Mouse (Mus musculus): Measurements from ENCODE around the gene Olfr550.
A peak's percentile ranks its signal among the peaks of the same experiment; 100 is the strongest.
"Not testable (repeated sequence)": the region's sequence is repeated elsewhere in the genome, so short reads cannot be mapped to it uniquely, and the experiment has no call there.

Gene Olfr550

GRCm38 (mm10) chr7:102571142-102571541 is at the start of gene Olfr550:
Olfr550 (plus strand) TSS chr7:102571442.
- DNase-seq = no peak

GRCm38 (mm10) chr7:102529052-102529451 is 42.2 kb upstream of the Olfr550 start:
- no peak for DNase-seq

GRCm38 (mm10) chr7:102534449-102534848 is 36.8 kb upstream of the Olfr550 start, which contains the start of gene Olfr547:
Olfr547 (plus strand) TSS chr7:102534749.
- no peak for DNase-seq

- no peak for DNase-seq
Measured at GRCm38 (mm10) chr7:102540596-102540995, 30.6 kb upstream of the Olfr550 start, which contains the start of gene Olfr548-ps1. Olfr548-ps1 (plus strand) TSS chr7:102540896.

GRCm38 (mm10) chr7:102541251-102541650 is 30.0 kb upstream of the Olfr550 start:
- no peak for DNase-seq

GRCm38 (mm10) chr7:102549570-102549969 is 21.7 kb upstream of the Olfr550 start, which contains the start of gene Olfr549:
Olfr549 (plus strand) TSS chr7:102549870.
- DNase-seq = no peak

- DNase-seq = no peak
Measured at GRCm38 (mm10) chr7:102553279-102553678, 18.0 kb upstream of the Olfr550 start.

- peak; percentile 83 for DNase-seq
Measured at GRCm38 (mm10) chr7:102564999-102565997, 5.9 kb upstream of the Olfr550 start, which contains the start of gene Trim21. Trim21 (minus strand) TSS chr7:102565486.

GRCm38 (mm10) chr7:102566219-102566618 is 5.0 kb upstream of the Olfr550 start:
- no peak for DNase-seq

- no peak for DNase-seq
Measured at GRCm38 (mm10) chr7:102573174-102573830, 2.1 kb downstream of the Olfr550 start.

GRCm38 (mm10) chr7:102575998-102576397 is 4.8 kb downstream of the Olfr550 start:
- DNase-seq = no peak

- no peak for DNase-seq
Measured at GRCm38 (mm10) chr7:102591786-102592185, 20.5 kb downstream of the Olfr550 start, which contains the start of gene Olfr551. Olfr551 (minus strand) TSS chr7:102591886.

- DNase-seq = no peak
Measured at GRCm38 (mm10) chr7:102597378-102598031, 26.3 kb downstream of the Olfr550 start, which contains the start of gene Olfr552. Olfr552 (plus strand) TSS chr7:102597770.

- DNase-seq = no peak
Measured at GRCm38 (mm10) chr7:102618118-102618517, 46.9 kb downstream of the Olfr550 start, which contains the start of gene Olfr553. Olfr553 (minus strand) TSS chr7:102618218.

- no peak for DNase-seq
Measured at GRCm38 (mm10) chr7:102619608-102620007, 48.4 kb downstream of the Olfr550 start.

GRCm38 (mm10) chr7:102620368-102620767 is 49.1 kb downstream of the Olfr550 start:
- DNase-seq = not testable (repeated sequence)

Measured in retina, postnatal 1 day (tissue).